Mouse (Mus musculus): ENCODE data around the gene Capn2.

GRCm38 (mm10) chr1:182439546-182440222 is 77.7 kb downstream of the Capn2 start:
- TF ChIP-seq CTCF (IDR thresholded peaks at IDR 0.05; ENCODE audit: extremely low read depth, insufficient read depth, low read length) (no peak), POLR2A (IDR thresholded peaks at IDR 0.05; ENCODE audit: extremely low read depth, insufficient read depth, low read length) (no peak)

All from cortical plate, adult 2 months (tissue).